Mouse (Mus musculus) right cerebral cortex, adult 18-20 months (tissue): ENCODE results near the gene Rdh16f2.
A peak's percentile ranks its signal among the peaks of the same experiment; 100 is the strongest.
"Not testable (repeated sequence)": the region's sequence is repeated elsewhere in the genome, so short reads cannot be mapped to it uniquely, and the experiment has no call there.

Source experiments
- DNase-seq: peaks from one replicate; pipeline ENCODE4 v3.0.0; 2022; ENCODE audit warnings: mixed read lengths

Gene Rdh16f2

GRCm38 (mm10) chr10:127893163-127894022 is 27.1 kb downstream of the Rdh16f2 start:
- not testable (repeated sequence) for DNase-seq

DNA sequence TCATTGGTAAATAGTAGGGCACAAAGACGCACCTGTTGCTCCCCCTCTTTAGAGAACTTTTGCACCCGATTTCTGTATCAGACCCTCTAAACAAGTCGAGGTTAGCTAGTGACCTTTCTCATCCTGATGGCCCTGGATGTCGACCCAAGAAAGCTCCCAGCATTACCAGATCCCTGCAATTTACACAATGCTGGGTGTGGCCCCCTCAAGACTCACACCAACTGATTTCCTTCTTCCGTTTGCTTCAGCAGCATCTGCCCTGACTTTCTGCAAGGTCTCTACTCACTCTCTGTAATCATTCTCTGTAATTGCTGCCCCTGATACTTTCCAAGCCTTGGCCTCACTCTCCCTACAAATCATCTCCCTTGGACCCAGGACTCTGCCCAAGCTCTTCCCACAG is 30.4 kb downstream of the Rdh16f2 start:
- DNase-seq: no peak

DNA sequence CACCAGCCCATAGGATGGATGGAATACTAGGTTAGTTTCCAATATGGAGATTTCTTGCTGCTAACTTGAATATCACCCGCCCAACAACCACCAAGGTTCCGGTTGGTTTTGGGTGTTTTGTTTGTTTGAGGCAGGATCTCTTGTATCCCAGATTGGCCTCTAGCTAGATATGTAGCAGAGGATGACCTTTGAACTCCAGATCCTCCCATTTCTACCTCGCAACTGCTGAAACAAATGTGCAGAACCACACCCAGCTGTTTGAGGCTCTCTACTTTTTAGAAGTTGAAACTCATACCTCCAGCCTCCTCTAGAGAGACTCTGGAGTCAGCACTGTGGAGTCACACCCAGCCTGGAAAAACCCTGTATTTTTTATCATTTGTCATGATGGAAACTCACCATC is 31.2 kb downstream of the Rdh16f2 start:
- DNase-seq: no peak

- DNase-seq: no peak
Observed at GRCm38 (mm10) chr10:127898218-127898617, 31.9 kb downstream of the Rdh16f2 start, which contains the start of gene Sdr9c7. Gene Sdr9c7 (plus strand): TSS chr10:127898518.

- DNase-seq: no peak
Observed at GRCm38 (mm10) chr10:127899783-127900182, 33.5 kb downstream of the Rdh16f2 start.

DNA sequence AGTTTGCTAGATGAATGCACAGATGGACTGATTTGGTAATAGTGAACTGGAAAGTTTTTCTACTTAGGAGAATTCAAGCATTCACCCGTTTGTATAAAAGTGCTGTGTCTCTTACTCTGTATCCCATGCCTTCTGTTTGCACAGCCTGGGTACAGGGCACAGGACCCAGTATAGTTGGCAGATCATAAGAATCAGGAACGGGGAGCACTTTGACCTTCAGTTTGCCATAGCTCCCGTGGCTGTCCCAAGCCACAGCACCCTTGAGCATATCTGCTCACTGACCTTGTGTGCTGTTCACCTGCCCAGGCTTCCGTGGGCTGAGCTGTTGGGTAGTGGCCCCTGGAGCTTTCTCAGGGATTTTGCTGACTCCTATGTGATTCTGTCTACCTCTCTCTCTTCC is 35.5 kb downstream of the Rdh16f2 start:
- DNase-seq: no peak

- peak; percentile 9 for DNase-seq
Observed at GRCm38 (mm10) chr10:127903116-127903515, 36.8 kb downstream of the Rdh16f2 start.

GRCm38 (mm10) chr10:127904718-127905446 is 38.6 kb downstream of the Rdh16f2 start:
- peak; percentile 25 for DNase-seq

DNA sequence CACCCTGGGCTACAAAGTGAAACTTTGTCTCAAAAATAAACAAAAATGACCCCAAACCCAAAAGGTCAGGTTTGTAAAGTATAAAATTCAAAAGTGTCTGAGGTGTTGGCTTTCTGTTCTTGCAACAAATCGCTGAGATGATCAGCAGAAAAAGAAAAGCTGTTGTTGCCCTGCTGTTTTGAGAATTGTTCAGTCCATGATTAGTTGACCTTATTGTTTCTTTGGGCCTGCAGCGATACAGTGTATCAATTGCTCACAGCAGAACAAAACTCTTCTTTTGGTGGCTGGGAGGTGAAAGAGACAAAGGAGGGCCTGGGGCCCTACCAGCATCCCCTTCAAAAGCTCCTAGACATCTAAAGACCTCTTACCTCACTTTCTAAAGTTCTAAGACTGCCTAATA is 39.9 kb downstream of the Rdh16f2 start:
- no peak for DNase-seq

- DNase-seq: no peak
Observed at GRCm38 (mm10) chr10:127907386-127907951, 41.2 kb downstream of the Rdh16f2 start.

DNA sequence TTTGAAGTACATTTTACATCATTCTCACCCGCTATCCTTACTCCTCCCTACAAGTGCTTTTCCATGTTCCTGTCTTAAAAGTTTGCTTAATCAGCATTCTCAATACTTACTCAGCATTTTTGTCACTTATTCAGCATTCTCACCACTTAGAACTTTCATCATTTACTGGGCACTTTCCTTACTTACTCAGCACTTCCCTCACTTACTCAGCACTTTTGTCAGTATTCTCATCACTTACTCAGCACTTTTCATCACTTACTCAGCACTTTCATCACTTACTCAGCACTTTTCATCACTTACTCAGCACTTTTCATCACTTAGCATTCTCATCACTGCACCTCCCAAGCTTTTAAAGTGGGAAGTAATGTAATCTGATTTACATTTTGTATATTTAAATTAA is 49.3 kb downstream of the Rdh16f2 start:
- no peak for DNase-seq

- DNase-seq: not testable (repeated sequence)
Observed at GRCm38 (mm10) chr10:127917183-127917582, 50.9 kb downstream of the Rdh16f2 start.

DNA sequence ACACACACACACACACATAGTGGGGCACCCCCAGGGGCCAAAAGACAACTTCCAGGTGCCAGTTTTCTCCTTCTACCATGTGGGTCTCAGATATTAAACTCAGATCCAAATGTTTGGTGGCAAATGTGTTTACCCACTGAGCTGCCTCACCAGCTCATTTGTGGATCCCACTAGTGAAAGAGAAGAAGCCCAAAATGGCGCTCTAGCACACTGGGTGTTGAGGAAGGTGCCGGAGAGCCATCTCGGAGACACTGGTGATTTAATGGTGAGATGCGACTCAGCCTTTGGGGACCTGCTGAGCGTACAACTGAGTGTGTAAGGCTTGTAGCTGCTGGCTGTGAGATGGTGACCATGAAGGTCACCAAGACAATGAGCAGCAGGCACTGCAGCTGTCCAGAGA is 51.4 kb downstream of the Rdh16f2 start:
- DNase-seq: no peak

GRCm38 (mm10) chr10:127922241-127922640 is 56.0 kb downstream of the Rdh16f2 start:
- DNase-seq: no peak

DNA sequence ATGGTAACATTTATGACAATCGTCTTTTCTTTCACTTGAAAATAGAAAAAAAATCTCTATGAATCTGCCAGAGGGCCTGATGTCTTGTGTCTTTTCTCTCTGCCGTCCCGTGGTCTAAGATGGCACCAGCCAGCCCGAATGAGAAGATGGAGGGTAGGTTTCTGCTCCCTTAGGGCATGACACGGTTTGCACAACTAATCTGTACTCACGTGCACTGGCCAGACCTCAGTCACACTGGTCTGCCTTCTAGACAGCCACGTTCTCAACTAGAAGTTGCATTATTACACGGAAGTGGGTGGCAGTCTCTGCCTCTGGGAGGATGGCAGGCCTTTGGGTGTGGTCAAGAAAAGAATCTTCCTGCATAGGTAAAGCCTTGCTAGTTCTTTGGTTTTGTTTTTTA is 56.8 kb downstream of the Rdh16f2 start:
- no peak for DNase-seq

DNA sequence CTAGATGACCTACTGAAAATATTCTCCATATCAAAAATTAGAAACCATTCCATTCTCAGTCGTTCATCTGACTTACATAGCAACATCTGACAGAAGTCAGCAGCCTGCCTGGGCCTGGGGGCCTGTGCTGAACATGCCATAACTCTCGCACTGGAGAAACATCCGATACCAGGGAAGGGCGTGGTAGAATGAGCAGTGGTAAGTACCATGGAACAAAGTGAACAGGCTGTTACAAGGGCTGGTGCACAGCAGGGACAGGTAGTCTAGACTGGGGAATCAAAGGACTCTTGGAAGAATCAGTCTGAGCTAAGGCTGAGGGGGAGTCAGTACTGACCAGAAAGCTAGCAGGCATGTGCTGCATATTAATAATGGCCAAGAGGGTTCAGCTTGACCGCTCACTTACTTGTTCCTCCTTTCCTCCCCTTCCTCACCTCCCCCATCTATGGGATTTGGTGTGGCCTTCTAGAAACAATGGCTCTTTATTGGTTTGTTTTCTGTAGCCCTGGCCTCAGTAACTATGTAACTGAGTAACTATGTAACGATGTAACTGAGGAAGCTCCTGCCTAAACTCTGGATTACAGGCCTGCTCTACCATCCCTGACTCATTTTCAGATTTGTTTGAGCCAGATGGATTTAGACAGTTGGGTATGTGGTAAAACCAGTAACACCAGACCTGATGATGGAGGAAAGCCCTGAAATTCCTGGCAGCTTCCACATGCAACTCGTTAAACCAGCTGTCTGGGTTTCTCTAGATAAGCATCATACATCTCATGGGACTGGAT is 58.5 kb downstream of the Rdh16f2 start:
- DNase-seq: no peak
